Mouse (Mus musculus): ENCODE measurements around the gene Olfr429. TPM values are rescaled to one million over a fixed set of nuclear protein-coding genes. Genes with fewer than 3 reads are reported as not detected.

Olfr429 gene
- total RNA-seq, 1 experiment from 2014 or later: not detected

GRCm38 (mm10) chr1:174131999-174132398 is 47.9 kb downstream of the Olfr429 start:
- no peak for ATAC-seq (replicated peaks; ENCODE audit: insufficient number of reproducible peaks, low FRiP score, low TSS enrichment, poor library complexity, severe bottlenecking)

Other genes with a start within 250 kb of the Olfr429 start
- gene Ifi211, start 171.3 kb upstream of the Olfr429 start, total RNA-seq (2017): 14.3 to 32.8 TPM (median 24.4 TPM) in 3 replicates
- gene Mndal, start 141.8 kb upstream of the Olfr429 start, total RNA-seq (2017): 230 to 569 TPM (median 257 TPM) in 3 replicates
- 55.5 to 174 TPM (median 84.6 TPM) in 3 replicates for gene Ifi203, start 141.7 kb upstream of the Olfr429 start, total RNA-seq (2017)
- not detected in 3 replicates for gene Ifi202b, start 101.6 kb upstream of the Olfr429 start, total RNA-seq (2017)
- gene Ifi205, start 52.5 kb upstream of the Olfr429 start, total RNA-seq (2017): 1.2 to 8.4 TPM (median 4.2 TPM) in 3 replicates
- gene Olfr433, start 43.6 kb upstream of the Olfr429 start, total RNA-seq (2017): 0.49 TPM in 1 of 3 replicates, not detected in the others
- 0.10 to 0.21 TPM (median 0.19 TPM) in 3 replicates for gene Olfr432, start 35.1 kb upstream of the Olfr429 start, total RNA-seq (2017)
- not detected in 3 replicates for gene Olfr430, start 17.7 kb upstream of the Olfr429 start, total RNA-seq (2017)
- gene Olfr427, start 12.6 kb downstream of the Olfr429 start, total RNA-seq (2017): not detected in 3 replicates
- not detected in 3 replicates for gene Olfr231, start 36.8 kb downstream of the Olfr429 start, total RNA-seq (2017)
- not detected in 3 replicates for gene Olfr424, start 47.2 kb downstream of the Olfr429 start, total RNA-seq (2017)
- gene Olfr420, start 71.3 kb downstream of the Olfr429 start, total RNA-seq (2017): not detected in 3 replicates
- 0.78 to 6.8 TPM (median 4.1 TPM) in 3 replicates for gene Spta1, start 88.4 kb downstream of the Olfr429 start, total RNA-seq (2017)
- not detected in 3 replicates for gene Olfr419, start 167.7 kb downstream of the Olfr429 start, total RNA-seq (2017)
- not detected in 3 replicates for gene Mptx1, start 246.2 kb downstream of the Olfr429 start, total RNA-seq (2017)